Mouse (Mus musculus) neutrophil, adult 5-6 weeks (primary cell): ENCODE measurements at regions not wholly inside any gene's neighbourhood (a gene's known extent, or its start where the extent isn't known, plus 50 kb on each side); places are given as distances from the start of the nearest gene placed in this dataset.

Experiments used
- ATAC-seq: fragments of 151-379, 151-347 bp; 2 replicates; pipeline ENCODE4 v1.8.0; 2017; ENCODE audit warnings: mild to moderate bottlenecking, moderate TSS enrichment; ENCODE audit not compliant: insufficient number of reproducible peaks, poor library complexity, low FRiP score, severe bottlenecking; ENCODE audit errors: extremely low read depth

- no peak for ATAC-seq
Measured at GRCm38 (mm10) chr2:167746344-167746743, 56.7 kb upstream of the Tmem189 start.

- no peak for ATAC-seq
Measured at GRCm38 (mm10) chr2:167745409-167745808, 55.8 kb upstream of the Tmem189 start.

- no peak for ATAC-seq
Measured at GRCm38 (mm10) chr2:167744080-167744479, 54.5 kb upstream of the Tmem189 start.

- 0 out of 2 replicates have a peak, but pooled peaks have one; percentile 24 for ATAC-seq
Measured at GRCm38 (mm10) chr2:167742479-167742878, 52.9 kb upstream of the Tmem189 start.

- peak; percentile 60 for ATAC-seq
Measured at GRCm38 (mm10) chr2:167740516-167741189, 51.0 kb upstream of the Tmem189 start.
